Mouse (Mus musculus) spleen, postnatal 4 days (tissue): ENCODE results near the gene Hoxa4.

Source experiments
- DNase-seq, 2 experiments: peaks; one replicate each; pipeline ENCODE4 v3.0.0; 2022; ENCODE audit warnings: low spot score in 2 of 2

Gene Hoxa4

DNA sequence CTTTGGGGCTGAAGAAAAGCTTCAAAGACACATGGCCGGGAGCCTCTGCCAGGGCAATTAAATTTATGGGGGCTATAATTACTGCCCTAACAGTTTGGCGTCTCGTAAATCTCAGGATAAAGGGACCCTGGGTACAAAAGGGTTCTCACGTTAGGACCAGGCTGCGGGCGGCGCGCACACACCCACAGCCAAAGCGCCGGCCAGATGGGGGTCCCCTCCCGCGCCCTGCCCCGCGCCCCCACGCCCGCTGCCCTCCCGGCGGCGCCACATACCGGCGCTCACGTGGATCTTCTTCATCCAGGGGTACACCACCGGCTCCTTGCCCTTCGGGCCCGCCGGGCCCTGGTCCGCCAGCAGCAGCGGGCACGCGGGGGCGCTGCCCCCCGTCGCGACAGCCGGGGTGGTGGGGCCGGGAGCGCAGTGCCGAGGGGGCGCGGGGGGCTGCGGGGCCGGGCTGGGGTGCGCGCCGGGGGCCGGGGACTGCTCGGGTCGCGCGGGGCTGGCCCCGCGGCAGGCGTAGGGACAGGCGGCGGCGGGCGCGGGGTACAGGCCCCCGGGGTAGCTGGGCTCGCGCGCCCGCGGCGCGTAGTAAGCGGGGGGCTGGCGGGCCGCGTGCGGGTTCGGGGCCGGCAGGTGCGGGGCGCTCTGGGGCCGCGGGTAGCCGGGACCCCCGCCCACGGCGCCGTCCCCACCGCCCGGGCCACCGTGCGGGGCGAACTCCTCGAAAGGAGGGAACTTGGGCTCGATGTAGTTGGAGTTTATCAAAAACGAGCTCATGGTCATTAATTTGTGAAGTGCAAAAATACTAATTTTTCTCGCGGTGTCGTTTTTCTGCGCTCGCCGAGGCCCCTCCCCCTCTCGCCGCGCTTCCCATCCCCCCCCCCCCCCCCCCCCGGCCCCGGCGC, at the start of gene Hoxa4:
TSS of gene Hoxa4 (minus strand) at position 848 of the 905 bp plus-strand sequence.
- peak in 1 of 2 experiments; percentile 61 for DNase-seq

DNA sequence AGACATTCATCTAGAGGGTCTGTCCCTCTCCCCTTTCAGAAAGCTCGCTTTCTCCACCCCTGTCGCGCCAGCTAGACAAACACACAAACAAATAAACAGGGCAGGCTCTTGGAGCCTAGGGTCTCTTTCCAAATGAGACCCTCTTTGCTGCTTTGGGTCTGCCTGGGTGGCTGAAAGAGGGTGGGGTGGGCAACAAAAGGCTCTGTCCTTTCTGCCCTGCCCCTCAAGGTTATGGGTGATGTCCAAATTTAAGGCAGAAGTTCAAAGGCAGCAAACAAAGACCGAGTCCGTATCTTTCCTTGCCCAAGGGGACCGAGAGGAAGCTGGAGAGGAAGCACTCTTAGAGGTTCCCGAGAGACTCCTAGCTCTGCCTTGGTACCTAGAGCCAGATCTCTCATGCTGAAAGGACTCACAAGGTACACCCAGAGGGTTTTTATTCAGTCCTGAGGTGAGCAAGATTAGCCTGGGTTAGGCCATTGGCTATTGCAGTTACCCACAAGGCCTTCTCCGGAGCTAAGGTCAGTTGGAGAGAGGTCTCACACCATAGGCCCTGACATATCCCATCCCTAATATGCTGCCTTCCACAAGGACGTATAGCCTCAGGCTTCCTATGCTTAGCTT, 49.6 kb upstream of the Hoxa4 start:
- no peak for DNase-seq

DNA sequence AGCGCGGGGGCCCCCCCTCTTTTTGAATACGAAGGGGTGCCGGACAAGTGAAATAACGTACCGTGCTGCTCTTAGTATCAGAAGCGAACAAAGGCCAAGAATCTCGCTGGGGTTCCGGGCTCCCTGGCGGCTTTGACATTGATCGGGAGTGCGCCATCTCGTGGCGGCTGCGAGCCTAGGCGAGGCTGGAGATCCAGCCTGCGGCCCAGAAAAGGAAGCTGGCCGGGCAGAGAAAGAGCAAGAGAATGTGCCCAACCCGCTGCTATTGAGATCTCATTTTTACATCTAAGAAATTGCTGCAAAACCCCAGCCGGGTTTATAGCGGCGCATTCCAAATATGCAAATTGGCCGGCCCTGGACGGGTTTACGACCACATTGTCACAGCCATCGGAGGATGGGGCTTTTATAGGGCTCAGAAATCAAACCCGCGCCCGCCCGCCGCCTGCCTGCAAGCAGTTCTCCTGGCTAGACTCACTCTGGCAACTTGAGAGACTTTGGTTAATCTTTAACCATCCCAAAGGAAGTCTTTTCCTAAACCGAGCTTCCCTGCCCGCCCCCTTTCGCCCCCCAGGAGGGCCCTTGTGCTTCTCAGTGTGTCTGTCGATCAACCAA, 48.9 kb upstream of the Hoxa4 start, which contains the start of gene Hoxa10:
TSS of gene Hoxa10 (minus strand) at position 466 of the 612 bp plus-strand sequence.
- peak; percentile 71 to 90 for DNase-seq

DNA sequence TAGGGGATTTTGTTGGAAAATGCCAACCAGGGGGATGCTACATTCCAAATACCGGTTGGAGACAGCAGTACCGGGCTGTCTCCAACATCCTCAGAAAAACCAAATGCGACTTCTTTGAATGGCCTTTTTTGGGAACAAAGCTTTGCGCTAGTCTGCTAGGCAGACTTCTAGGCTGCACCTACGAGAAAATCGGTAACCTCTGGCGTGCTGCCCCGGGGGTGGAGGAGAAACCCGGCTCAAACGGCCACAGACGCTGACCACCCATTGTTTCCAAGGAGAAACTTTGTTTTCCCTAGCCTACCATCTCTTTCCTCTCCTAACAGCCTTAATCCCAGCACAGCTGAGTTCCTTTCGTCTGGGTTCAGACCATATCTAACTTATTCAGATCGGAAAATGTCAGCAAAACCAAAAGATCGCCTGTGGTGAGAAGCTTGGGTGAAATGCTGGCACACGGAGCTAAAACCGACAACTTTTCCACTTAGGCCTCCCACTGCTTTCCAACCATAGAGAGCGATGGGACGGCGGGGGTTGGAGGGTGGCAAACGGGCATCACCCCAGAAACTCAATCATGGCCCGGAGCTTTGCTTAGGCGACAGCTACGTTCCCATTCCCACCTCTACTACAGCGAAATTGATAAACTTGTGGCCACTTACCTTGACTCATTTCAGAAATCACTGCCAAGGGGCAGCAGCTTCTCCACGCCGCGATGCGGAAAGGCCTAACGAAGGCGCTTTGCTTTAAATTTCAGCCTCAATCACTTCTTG, 48.3 kb upstream of the Hoxa4 start:
- DNase-seq, result no peak

DNA sequence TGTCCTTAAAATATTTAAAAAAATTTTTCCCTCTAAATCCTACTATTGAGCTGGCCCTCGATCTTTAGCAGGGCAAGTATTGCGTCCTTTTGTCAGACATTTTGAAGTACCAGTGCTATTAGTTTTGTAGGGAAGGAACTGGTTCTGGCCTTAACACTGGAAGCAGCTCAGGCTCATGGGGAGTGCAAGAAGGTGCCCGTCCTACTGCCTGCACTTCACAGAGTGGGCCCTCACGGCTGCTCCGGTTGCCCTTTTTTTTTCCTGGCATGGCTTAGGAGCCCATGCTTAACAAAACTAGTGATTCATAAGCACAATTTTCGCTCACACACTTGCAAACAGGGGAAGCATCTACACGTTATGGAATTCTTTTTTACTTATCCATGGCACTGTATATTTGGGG, 47.4 kb upstream of the Hoxa4 start:
- no peak for DNase-seq

DNA sequence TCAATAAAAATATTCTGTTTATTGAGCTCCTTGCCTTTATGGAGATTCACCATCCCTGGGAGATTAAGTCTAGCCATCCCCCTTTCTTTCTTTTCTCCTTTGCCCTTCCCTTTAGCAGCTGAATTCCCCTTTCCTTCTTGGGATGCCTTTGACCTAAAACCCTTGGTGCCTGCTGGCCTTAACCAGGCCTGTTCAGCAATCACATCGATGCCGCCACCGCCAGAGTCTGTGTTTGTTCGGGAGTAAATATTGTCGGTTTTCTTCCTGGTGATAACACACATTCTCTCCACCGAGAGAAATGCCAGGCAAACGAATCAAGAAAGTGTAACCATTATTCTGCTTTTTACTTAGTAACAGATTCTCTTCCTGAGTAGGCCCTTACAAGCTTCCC, 46.6 kb upstream of the Hoxa4 start:
- DNase-seq, result no peak

DNA sequence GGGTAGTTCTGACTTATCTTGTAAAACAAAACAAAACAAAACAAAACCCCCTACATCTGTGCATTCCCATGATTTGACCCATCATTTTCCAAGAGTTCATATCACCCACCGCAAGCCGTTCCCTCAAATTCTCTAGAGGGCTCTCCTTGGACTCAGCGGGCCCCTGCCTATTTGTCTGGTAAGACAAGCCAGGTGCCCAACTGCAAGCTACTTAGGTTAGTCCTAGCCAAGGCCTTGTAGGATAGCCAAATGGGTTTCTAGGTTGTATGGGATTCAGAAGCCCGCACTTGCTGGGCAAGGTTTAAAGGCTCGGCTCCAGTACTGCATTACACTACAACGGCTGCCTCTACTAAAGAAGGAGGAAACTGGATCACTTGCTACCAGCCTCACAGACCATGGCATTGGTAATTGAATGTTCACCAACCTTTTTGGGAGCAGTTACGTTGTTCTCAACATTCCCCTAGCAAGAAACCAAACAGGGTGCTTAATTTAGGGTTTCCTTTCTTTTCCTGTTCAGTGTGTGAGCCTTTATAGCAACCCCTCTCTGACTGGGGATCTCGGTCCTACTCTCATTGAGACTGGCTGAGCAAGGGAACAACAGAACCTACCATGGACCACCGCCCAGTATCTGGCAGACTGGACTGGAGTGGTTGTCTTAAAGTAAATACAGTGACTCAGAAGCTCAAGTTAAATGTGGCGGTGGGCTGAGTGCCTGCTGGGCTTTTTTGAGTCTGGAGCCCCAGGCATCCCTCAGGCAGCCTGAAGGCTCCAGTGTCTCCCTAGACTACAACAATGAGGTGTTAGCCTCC, 46.0 kb upstream of the Hoxa4 start:
- DNase-seq, result no peak

DNA sequence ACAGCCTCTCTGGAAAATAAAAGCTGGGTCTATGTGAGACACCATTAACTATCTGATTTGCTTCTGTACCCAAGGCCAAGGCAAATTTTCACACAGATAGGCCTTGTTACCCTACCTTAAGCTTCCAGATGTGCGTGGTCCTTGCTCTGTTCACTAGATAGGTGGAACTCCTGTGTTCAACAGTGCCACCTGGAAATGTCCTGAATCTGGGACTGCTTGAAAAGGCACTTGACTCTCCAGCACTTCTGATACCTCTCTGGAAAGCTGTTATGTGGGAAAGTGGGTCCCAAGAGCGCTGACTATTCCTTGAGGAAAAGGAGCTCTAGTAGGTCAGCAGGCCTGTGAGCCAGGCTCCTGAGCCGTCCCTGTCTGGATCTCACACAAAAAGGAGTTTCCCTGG, 45.3 kb upstream of the Hoxa4 start:
- no peak for DNase-seq

DNA sequence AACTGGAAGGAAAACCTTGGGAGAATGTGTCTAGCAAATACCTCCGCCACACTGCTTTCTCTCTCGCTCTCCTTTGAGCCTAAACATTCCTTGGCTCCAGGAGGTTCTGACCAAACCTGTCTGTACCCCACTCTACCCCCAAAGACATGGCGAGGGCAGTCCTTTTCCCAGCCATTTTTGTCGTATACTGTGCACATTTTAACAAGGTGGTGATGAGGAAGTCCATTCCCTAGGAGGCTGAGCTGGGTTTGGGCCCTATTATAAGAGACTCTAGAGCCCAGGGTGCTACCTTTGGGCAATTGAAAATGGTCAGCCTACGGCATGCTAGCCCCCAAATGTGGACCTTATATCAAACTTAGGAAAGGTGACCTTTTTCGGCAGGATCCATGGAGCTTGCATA, 44.3 kb upstream of the Hoxa4 start:
- no peak for DNase-seq

DNA sequence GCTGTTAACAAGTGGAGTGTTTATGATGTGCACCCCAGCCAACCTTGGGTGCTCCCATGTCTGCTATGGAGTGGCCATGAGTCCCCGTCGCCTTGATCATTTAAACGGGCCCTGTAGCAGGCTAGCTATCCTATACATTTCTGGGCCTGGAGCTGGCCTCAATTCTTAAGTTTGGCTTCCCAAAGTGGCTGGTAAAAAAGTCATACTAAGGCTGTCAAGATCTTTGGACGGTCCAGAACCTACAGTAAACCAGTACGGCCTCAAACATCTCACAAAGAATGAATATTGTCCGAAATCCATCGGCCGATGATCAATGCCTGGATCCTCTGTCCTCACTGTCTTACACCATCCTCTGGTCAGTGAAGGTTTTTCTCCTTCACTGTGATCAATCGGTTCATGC, 43.7 kb upstream of the Hoxa4 start:
- no peak for DNase-seq

DNA sequence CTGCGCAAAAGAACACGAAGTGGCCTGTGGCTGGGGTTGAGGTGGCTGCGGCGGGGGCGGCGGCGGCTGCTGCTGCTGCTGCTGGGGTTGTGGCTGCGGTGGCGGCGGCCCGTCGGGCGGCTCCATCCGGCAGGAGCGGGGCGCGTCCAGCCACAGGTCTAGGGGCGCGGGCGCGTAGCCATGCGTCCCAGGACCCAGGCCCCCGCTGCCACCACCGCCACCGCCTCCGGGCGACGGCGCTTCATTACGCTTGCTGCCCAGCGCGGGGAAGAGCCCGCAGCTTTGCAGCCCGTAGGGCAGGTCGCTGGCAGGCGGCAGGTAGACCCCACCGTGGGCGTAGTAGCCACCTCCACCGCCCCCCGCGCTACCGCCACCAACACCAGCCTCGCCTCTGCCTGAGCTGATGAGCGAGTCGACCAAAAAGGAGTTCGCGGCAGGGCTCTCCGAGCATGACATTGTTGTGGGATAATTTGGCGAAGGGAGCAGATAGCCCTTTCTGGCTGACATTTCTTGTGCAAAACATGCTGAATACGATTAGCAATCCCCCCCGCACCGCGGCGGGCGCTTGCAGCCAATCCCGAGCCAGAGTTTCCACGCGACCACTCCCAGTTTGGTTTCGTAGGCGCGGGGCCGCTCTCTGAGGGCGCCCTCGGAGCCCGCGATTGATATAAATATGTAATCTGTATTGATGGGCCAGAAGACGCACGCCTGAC, 43.0 kb upstream of the Hoxa4 start:
- DNase-seq, result no peak

DNA sequence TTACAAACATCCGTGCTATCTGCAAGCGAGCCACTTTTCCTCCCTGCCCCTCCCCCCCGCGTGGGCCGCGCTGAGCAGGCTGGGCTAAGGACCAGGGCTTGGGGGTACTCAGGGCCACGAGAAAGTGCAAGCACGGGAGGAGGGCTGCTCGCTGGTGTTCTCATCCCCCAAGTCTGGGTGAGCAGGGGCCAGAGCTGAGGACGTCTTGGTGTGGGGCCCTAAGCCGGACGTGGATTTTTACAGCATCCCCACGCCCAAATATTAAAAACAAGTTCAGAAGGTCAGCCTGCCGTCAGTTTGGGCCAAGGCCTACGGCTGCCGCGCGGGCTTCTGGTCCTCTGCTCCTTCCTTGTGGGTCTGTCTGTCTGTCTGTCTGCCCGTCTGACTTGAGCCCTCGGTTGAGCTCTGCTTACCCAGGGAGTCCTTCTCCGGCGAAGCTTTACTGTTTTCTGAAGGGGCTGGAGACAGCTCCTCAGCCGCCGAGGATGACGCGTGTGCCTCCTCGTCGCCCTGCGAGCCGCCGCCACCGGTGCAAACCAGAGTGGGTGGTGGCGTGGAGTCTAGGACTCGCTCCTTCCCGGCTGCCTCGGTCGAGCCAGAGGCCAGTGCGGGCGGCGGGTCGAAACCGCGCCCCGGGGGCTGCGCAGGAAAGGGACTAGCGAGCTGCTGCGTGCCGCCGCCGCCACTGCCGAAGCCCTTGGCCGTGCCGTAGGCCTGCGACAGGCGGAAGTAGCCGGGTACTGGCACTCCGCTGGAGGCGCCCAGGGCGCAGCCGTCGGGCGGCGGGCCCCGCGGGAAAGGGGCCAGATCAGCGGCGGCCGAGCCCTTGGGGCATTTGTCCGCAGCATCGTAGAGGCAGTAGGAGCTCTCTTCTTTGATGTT, 42.2 kb upstream of the Hoxa4 start:
- no peak for DNase-seq

DNA sequence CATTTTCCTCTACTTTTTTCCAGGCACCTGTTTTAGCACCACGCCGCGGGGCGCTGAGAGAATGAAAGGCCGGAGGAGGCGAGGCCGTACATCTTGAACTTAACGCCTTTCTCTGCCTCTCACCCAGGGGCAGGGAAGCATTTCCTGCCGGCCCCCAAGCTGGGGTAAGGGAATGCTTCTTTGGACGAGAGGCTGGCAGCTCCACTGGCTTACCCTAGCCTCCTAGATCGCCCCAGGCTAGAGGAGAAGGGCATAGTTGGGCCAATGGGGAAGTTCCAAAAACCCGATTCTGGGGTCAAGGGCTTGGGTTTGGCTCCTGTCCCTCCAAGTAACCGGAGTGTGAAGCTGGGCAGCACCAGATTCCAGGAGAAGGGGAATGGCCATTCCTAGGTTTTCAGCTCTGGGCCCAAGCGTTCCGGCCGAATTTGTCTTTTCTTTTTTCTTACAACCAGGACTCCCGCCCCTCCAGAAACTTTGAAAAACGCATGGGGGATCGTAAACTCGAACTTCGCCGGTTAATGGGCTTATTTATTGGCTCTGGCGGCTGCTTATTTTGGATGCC, 41.5 kb upstream of the Hoxa4 start:
- DNase-seq, result peak in 1 of 2 experiments; percentile 56

DNA sequence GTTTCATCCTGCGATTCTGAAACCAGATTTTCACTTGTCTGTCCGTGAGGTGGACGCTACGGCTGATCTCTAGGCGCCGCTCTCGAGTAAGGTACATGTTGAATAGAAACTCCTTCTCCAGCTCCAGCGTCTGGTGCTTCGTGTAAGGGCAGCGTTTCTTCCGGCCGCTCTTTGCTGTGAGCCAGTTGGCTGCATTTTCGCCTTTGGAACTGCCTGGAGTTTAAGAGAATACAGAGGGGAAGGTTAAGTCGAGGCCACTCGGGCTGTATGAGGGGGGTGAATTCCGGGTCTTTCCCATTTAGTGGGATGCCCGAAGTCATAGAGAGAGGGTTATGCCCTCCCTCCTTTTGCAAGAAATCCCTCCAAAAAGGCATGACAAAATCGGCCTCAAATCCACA, 41.0 kb upstream of the Hoxa4 start:
- no peak for DNase-seq

DNA sequence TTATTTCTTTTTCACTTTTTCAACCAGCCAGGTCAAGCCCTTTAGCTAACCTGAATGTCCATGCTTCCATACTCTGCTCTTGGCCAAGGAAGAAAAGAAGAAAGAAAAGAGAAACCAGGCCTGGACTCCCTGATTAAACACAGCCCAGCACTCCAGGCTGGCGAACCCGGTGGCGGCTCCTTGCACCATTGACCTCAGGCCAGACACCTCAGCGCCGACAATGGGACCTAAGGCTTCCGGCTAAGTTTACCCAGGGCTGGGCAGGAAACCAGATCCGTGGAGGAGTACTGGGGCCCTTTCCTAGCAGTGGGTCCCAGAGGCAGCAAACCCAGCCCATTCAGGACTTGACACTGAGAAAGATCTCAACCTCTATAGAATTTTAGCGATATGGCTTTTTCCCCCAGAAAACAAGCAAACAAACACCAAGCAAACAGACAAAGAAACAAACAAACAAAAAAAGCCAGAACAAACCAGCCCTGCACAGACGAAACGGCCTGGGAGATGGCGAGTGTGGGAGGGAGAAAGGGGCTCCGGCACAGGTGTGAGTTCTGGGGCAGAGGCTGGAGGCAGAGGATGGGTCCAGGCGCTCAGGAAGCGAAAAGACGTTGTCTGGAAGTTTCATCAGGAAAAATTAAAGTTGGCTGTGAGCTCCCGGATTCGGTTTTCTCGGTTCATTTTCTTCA, 40.5 kb upstream of the Hoxa4 start:
- DNase-seq, result no peak

DNA sequence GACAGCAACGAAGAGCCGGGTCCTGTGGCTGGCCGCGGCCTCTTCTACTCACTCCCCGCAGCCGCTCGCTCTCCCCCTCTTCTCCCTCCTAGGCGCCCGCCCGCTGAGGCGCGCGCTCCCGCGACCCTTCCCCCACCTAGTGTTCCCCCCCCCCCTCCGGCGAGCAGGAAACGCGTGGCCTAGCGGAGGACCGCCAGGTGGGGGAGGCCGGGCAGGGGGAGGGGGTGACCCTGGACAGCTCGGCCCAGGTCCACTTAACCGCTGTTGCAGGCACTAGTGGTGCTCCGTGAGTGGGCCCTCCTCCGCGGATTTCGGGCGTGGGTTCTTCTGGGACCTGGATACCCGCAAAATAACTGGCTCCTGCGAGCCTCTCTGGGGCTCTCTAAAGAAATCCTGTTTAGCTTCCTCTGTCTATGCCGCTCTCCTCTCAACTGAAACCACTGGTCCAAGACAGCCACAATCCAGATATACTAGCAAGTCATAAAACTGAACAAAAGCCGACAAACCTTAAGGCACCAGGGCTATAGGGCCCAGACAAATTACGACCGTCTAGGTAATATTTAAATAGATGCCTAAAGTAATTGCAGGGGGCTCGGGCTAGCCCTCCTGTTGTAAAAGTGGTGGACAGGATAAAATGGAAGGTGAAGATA, 39.1 kb upstream of the Hoxa4 start, which contains the start of gene Hoxa9:
TSS of gene Hoxa9 (minus strand) at position 574 of the 650 bp plus-strand sequence.
- no peak for DNase-seq

DNA sequence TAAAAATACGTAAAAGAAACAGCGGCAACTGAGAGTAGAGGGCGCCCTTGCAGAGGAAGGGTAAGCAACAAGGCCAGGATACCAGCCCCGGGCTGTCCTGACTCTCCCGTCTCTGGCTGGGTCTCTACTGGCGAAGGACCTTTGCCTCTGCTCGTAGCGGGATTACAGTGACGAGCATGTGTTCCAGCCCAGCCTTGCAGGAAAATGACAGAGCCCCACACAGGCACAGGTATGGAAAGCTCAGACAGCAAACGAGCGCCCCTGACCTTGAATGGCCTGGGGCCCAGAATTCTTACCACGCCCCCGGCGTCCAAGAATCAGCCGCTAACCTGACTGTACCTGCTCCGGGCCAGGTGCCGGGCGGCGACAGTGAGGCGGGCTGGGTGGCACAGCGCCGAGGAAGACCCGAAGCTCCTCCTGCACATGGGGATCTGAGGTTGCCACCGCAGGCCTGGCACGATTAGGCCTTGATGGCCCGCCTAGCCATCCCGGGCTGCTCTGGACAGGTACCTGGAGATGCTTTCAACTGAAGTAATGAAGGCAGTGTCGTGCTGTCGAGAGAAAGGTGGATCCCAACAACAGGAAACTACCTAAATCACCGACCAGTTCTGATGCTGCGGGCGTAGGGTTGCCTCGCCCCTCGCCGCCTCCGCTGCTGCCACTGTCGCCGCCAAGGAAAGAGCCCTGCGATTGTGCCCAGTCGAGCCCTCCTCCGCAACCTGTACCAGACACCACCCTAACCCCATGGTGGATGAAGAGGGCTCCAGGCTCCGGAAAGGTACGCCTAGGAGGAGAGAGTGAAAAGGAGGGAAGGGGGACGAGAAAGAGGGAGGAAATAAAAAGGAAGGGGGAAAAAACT, 38.2 kb upstream of the Hoxa4 start:
- no peak for DNase-seq
